Mouse (Mus musculus) forebrain, embryonic 11.5 days (tissue): ENCODE measurements at regions not wholly inside any gene's neighbourhood (a gene's known extent, or its start where the extent isn't known, plus 50 kb on each side); places are given as distances from the start of the nearest gene placed in this dataset.

Experiments
- ATAC-seq: fragments of 200-750 bp; cut with Nextera tagmentation; replicated peaks from 2 replicates; pipeline ENCODE4 v1.8.0; 2017; ENCODE audit warnings: moderate TSS enrichment; ENCODE audit not compliant: low FRiP score
- DNase-seq: peaks from one replicate; pipeline ENCODE4 v3.0.0-alpha.2; 2017; ENCODE audit warnings: low spot score
- H3K27ac ChIP-seq: fragments of 300-500 bp; sonication (generic); 2 replicates; pipeline ENCODE4 v1.5.1; 2014; ENCODE audit warnings: low read depth, low read length
- H3K27me3 ChIP-seq: fragments of 300-500 bp; sonication (generic); 2 replicates; pipeline ENCODE4 v1.6.1; 2014; ENCODE audit warnings: mild to moderate bottlenecking, low read length, mixed read lengths; ENCODE audit not compliant: control insufficient read depth, insufficient read depth
- H3K36me3 ChIP-seq: fragments of 300-500 bp; sonication (generic); 2 replicates; pipeline ENCODE4 v1.6.1; 2014; ENCODE audit warnings: mild to moderate bottlenecking, low read length, moderate library complexity, mixed read lengths; ENCODE audit not compliant: control insufficient read depth, insufficient read depth
- H3K4me1 ChIP-seq: fragments of 300-500 bp; sonication (generic); replicated peaks from 2 replicates; pipeline ENCODE4 v1.6.1; 2014; ENCODE audit warnings: low read length, mixed read lengths; ENCODE audit not compliant: control insufficient read depth, insufficient read depth
- H3K4me2 ChIP-seq: fragments of 300-500 bp; sonication (generic); 2 replicates; pipeline ENCODE4 v1.6.1; 2014; ENCODE audit warnings: low read depth, mild to moderate bottlenecking, low read length, moderate library complexity, mixed read lengths; ENCODE audit not compliant: severe bottlenecking
- H3K4me3 ChIP-seq: fragments of 300-500 bp; sonication (generic); 2 replicates; pipeline ENCODE4 v1.5.1; 2014; ENCODE audit warnings: low read depth, low read length
- H3K9ac ChIP-seq: fragments of 300-500 bp; sonication (generic); 2 replicates; pipeline ENCODE4 v1.6.1; 2014; ENCODE audit warnings: low read length
- H3K9me3 ChIP-seq: fragments of 300-500 bp; sonication (generic); 2 replicates; pipeline ENCODE4 v1.6.1; 2016; ENCODE audit warnings: low read length, mixed read lengths; ENCODE audit not compliant: control insufficient read depth
- WGBS: fragments of 180-500 bp; shearing (Covaris S2); extraction: QIAGEN DNeasy Blood & Tissue Kit; methylation state at CpG from one replicate; pipeline ENCODE4 v1.1.7; 2014; 5-methylcytosine and 5-hydroxymethylcytosine counted together

- no peak for ATAC-seq
- WGBS: 93% methylated on average over 1 of the region's 1 CpGs
- no peaks in the 10 kb centered on the region for H3K27me3 ChIP-seq
- no peak overlapping the region for H3K4me3 ChIP-seq
- H3K4me2 ChIP-seq: no peak overlapping the region
- H3K9me3 ChIP-seq: no peaks in the 10 kb centered on the region
- H3K9ac ChIP-seq: no peak overlapping the region
- no peak for DNase-seq
- no peak overlapping the region for H3K27ac ChIP-seq
- no peaks in the 10 kb centered on the region for H3K4me1 ChIP-seq
- H3K36me3 ChIP-seq: no peaks in the 10 kb centered on the region
Measured at GRCm38 (mm10) chr14:94691176-94691575, 800.7 kb upstream of the Pcdh9 start.

GRCm38 (mm10) chr14:94677716-94678115 is 787.2 kb upstream of the Pcdh9 start:
- Histone ChIP-seq H3K27ac (no peak overlapping the region), H3K27me3 (no peaks in the 10 kb centered on the region), H3K36me3 (no peaks in the 10 kb centered on the region), H3K4me3 (no peak overlapping the region), H3K4me1 (no peaks in the 10 kb centered on the region), H3K9ac (no peak overlapping the region), H3K4me2 (no peak overlapping the region), H3K9me3 (no peaks in the 10 kb centered on the region)
- DNase-seq (no peak), ATAC-seq (no peak)
- WGBS: 57% methylated on average over 1 of the region's 3 CpGs

GRCm38 (mm10) chr14:94653625-94654024 is 763.1 kb upstream of the Pcdh9 start:
- Histone ChIP-seq H3K4me3 (no peak overlapping the region), H3K36me3 (no peaks in the 10 kb centered on the region), H3K9ac (no peak overlapping the region), H3K27ac (no peak overlapping the region), H3K4me1 (no peaks in the 10 kb centered on the region), H3K27me3 (no peaks in the 10 kb centered on the region), H3K9me3 (no peaks in the 10 kb centered on the region), H3K4me2 (no peak overlapping the region)
- ATAC-seq (peak; percentile 24; the same call in 1 of the 2 replicates), DNase-seq (no peak)
- WGBS: 73% methylated on average over 1 of the region's 1 CpGs

- no peak for DNase-seq
- 82% methylated on average over 5 of the region's 5 CpGs for WGBS
- H3K9ac ChIP-seq: no peak overlapping the region
- H3K4me1 ChIP-seq: no peaks in the 10 kb centered on the region
- H3K27ac ChIP-seq: no peak overlapping the region
- ATAC-seq: no peak
- no peaks in the 10 kb centered on the region for H3K36me3 ChIP-seq
- no peak overlapping the region for H3K4me3 ChIP-seq
- H3K27me3 ChIP-seq: no peaks in the 10 kb centered on the region
- H3K4me2 ChIP-seq: no peak overlapping the region
- H3K9me3 ChIP-seq: no peaks in the 10 kb centered on the region
Measured at GRCm38 (mm10) chr14:94615006-94615405, 724.5 kb upstream of the Pcdh9 start.
